Mouse (Mus musculus) limb, embryonic 14.5 days (tissue): ENCODE data around the gene Clca3a1. TPM values are rescaled to one million over a fixed set of nuclear protein-coding genes. Genes with fewer than 3 reads are reported as not detected.

ENCODE experiments used
- ATAC-seq: fragments of 200-750 bp; cut with Nextera tagmentation; 2 replicates; pipeline ENCODE4 v1.8.0; 2017; ENCODE audit warnings: low read depth, moderate number of reproducible peaks, moderate TSS enrichment; ENCODE audit not compliant: low FRiP score
- DNase-seq: peaks from one replicate; pipeline ENCODE4 v3.0.0-alpha.2; 2015; ENCODE audit warnings: low spot score
- H3K27ac ChIP-seq: fragments of 300-500 bp; sonication (generic); replicated peaks from 2 replicates; pipeline ENCODE4 v1.5.1; 2014; ENCODE audit warnings: low read depth, mild to moderate bottlenecking, low read length, moderate library complexity, mixed read lengths
- H3K27me3 ChIP-seq: fragments of 300-500 bp; sonication (generic); 2 replicates; pipeline ENCODE4 v1.6.1; 2014; ENCODE audit warnings: low read length, mixed read lengths; ENCODE audit not compliant: control insufficient read depth, insufficient read depth
- H3K36me3 ChIP-seq: fragments of 300-500 bp; sonication (generic); 2 replicates; pipeline ENCODE4 v1.6.1; 2014; ENCODE audit warnings: mild to moderate bottlenecking, low read length, moderate library complexity, mixed read lengths; ENCODE audit not compliant: control insufficient read depth, insufficient read depth
- H3K4me1 ChIP-seq: fragments of 300-500 bp; sonication (generic); 2 replicates; pipeline ENCODE4 v1.6.1; 2014; ENCODE audit warnings: antibody characterized with exemption, low read length, mixed read lengths; ENCODE audit not compliant: control insufficient read depth, insufficient read depth
- H3K4me2 ChIP-seq: fragments of 300-500 bp; sonication (generic); replicated peaks from 2 replicates; pipeline ENCODE4 v1.6.1; 2014; ENCODE audit warnings: low read depth, mild to moderate bottlenecking, low read length, moderate library complexity; ENCODE audit not compliant: severe bottlenecking
- H3K4me3 ChIP-seq: fragments of 300-500 bp; sonication (generic); replicated peaks from 2 replicates; pipeline ENCODE4 v1.5.1; 2014; ENCODE audit warnings: low read length
- H3K9ac ChIP-seq: fragments of 300-500 bp; sonication (generic); 2 replicates; pipeline ENCODE4 v1.6.1; 2014; ENCODE audit warnings: mild to moderate bottlenecking, low read depth, low read length, moderate library complexity; ENCODE audit not compliant: severe bottlenecking
- H3K9me3 ChIP-seq: fragments of 300-500 bp; sonication (generic); 2 replicates; pipeline ENCODE4 v1.6.1; 2016; ENCODE audit warnings: low read length; ENCODE audit not compliant: control insufficient read depth
- POLR2A ChIP-seq: fragments of 200-500 bp; IDR thresholded peaks from 2 replicates; pipeline ENCODE4 v1.8.0; 2012; ENCODE audit warnings: inconsistent platforms, mild to moderate bottlenecking, moderate library complexity, borderline replicate concordance; ENCODE audit not compliant: insufficient read depth, insufficient read length; ENCODE audit errors: extremely low read depth
- WGBS: fragments of 180-500 bp; shearing (Covaris S2); extraction: QIAGEN DNeasy Blood & Tissue Kit; methylation state at CpG from one replicate; pipeline ENCODE4 v1.1.7; 2014; 5-methylcytosine and 5-hydroxymethylcytosine counted together
- polyA plus RNA-seq, 2 experiments: library from polyadenylated mRNA; depleted of rRNA in 1 of 2; stranded (reverse) in 1 of 2; unstranded in 1 of 2; fragments of >200 nt; fragmentation: Nextera tagmentation in 1 of 2; extraction: Ambion mirVana in 1 of 2; gene quantifications; 2 replicates each; pipeline versions ENCODE4 v1.2.1 to v1.2.3; 2012 to 2014

Clca3a1 gene
- polyA plus RNA-seq, 2 experiments: 0.70 to 2.0 TPM

- Histone ChIP-seq H3K4me3 (peak within 1 kb of the TSS; percentile 80), H3K36me3 (no peaks in the 10 kb centered on the region), H3K27me3 (no peaks in the 10 kb centered on the region), H3K4me2 (peak within 1 kb of the TSS; percentile 79), H3K9me3 (no peaks in the 10 kb centered on the region), H3K9ac (peak within 1 kb of the TSS; percentile 91), H3K4me1 (peaks cover 32% of the 10 kb centered on the region), H3K27ac (peak within 1 kb of the TSS; percentile 98)
- TF ChIP-seq POLR2A: no peak
- 2% methylated on average over 23 of the region's 98 CpGs for WGBS
- peak; percentile 88 for DNase-seq
- ATAC-seq: peak; percentile 89
These were observed 40.7 kb downstream of the Clca3a1 start, which contains the start of gene Sh3glb1 for GRCm38 (mm10) chr3:144719901-144720747. Sh3glb1 (minus strand) TSS chr3:144720335.

- peaks cover 32% of the 10 kb centered on the region for H3K4me1 ChIP-seq
- H3K9ac ChIP-seq: peak overlapping the region; percentile 91
- TF ChIP-seq POLR2A: no peak
- peak overlapping the region; percentile 80 for H3K4me3 ChIP-seq
- ATAC-seq (peak; percentile 21), DNase-seq (peak; percentile 39)
- peak overlapping the region; percentile 98 for H3K27ac ChIP-seq
- H3K36me3 ChIP-seq: no peaks in the 10 kb centered on the region
- no peaks in the 10 kb centered on the region for H3K9me3 ChIP-seq
- peak overlapping the region; percentile 79 for H3K4me2 ChIP-seq
- WGBS: under 1% methylated on average over 39 of the region's 56 CpGs
- H3K27me3 ChIP-seq: no peaks in the 10 kb centered on the region
These were observed 41.5 kb downstream of the Clca3a1 start for GRCm38 (mm10) chr3:144719088-144719900.

- Histone ChIP-seq H3K36me3 (no peaks in the 10 kb centered on the region), H3K4me1 (peaks cover 32% of the 10 kb centered on the region), H3K9ac (peak overlapping the region; percentile 91; the same call in 1 of the 2 replicates), H3K9me3 (no peaks in the 10 kb centered on the region), H3K27ac (no peak overlapping the region), H3K4me3 (peak overlapping the region; percentile 80), H3K4me2 (peak overlapping the region; percentile 79), H3K27me3 (no peaks in the 10 kb centered on the region)
- DNase-seq (peak; percentile 50), ATAC-seq (no peak)
- no peak for TF ChIP-seq POLR2A
- 13% methylated on average over 7 of the region's 7 CpGs for WGBS
These were observed 42.1 kb downstream of the Clca3a1 start for GRCm38 (mm10) chr3:144718706-144719087.

GRCm38 (mm10) chr3:144717835-144718234 is 42.9 kb downstream of the Clca3a1 start:
- WGBS: 75% methylated on average over 6 of the region's 6 CpGs
- Histone ChIP-seq H3K9me3 (no peaks in the 10 kb centered on the region), H3K27ac (0 out of 2 replicates have a peak overlapping the region, but pooled peaks have one; percentile 13), H3K4me3 (peak overlapping the region; percentile 18; the same call in 1 of the 2 replicates), H3K4me2 (peak overlapping the region; percentile 25; the same call in 1 of the 2 replicates), H3K36me3 (no peaks in the 10 kb centered on the region), H3K27me3 (no peaks in the 10 kb centered on the region), H3K9ac (peak overlapping the region; percentile 16; the same call in 1 of the 2 replicates), H3K4me1 (peaks cover 32% of the 10 kb centered on the region)
- no peak for TF ChIP-seq POLR2A
- DNase-seq (no peak), ATAC-seq (no peak)

GRCm38 (mm10) chr3:144717121-144717520 is 43.7 kb downstream of the Clca3a1 start:
- Histone ChIP-seq H3K27me3 (no peaks in the 10 kb centered on the region), H3K4me3 (no peak overlapping the region), H3K9me3 (no peaks in the 10 kb centered on the region), H3K9ac (no peak overlapping the region), H3K27ac (no peak overlapping the region), H3K36me3 (peaks cover 4% of the 10 kb centered on the region), H3K4me2 (no peak overlapping the region), H3K4me1 (peaks cover 32% of the 10 kb centered on the region)
- ATAC-seq (no peak), DNase-seq (no peak)
- WGBS: 45% methylated on average over 3 of the region's 3 CpGs
- no peak for TF ChIP-seq POLR2A
